Mouse (Mus musculus) heart, adult 18-20 months (tissue): Measurements from ENCODE around the gene Tmem233. TPM values are rescaled to one million over a fixed set of nuclear protein-coding genes. Genes with fewer than 3 reads are reported as not detected.

Source experiments
- DNase-seq, 2 experiments: peaks; one replicate each; pipeline ENCODE4 v3.0.0; 2021 to 2022; ENCODE audit warnings: mixed read lengths in 1 of 2
- total RNA-seq, 2 experiments: library from RNA; stranded (reverse); gene quantifications; 2 replicates each; pipeline ENCODE4 v1.2.3; 2021

Gene Tmem233
- total RNA-seq, 2 experiments from 2014 or later: not detected

DNA sequence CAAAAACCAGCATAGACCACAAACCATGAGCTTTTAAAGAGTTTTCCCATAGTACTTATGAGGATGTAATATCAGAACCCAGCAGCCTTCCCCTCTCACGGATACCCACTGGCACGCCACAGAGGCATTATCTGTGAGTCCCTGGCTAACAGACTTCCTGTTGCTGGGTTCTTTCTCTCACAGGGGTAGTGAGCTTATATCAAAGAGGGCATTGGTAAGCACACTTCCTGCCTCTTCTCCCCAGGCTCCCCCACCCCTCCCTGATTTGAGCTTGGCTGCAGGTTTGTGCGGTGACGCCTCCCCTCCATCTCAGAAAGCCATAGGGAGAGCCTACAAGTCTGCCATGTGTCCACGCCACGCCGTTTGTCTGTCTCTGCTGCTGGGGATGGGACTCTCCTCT is 54.0 kb downstream of the Tmem233 start:
- no peak for DNase-seq

GRCm38 (mm10) chr5:116026561-116026960 is 56.5 kb downstream of the Tmem233 start:
- no peak for DNase-seq

GRCm38 (mm10) chr5:116026107-116026506 is 56.9 kb downstream of the Tmem233 start:
- no peak for DNase-seq

GRCm38 (mm10) chr5:116024327-116024739 is 58.7 kb downstream of the Tmem233 start, which contains the start of gene Prkab1:
TSS of gene Prkab1 (minus strand) at chr5:116024508.
- peak; percentile 94 to 97 for DNase-seq

- no peak for DNase-seq
These were observed 59.2 kb downstream of the Tmem233 start for GRCm38 (mm10) chr5:116023821-116024284.

GRCm38 (mm10) chr5:116023251-116023661 is 59.8 kb downstream of the Tmem233 start:
- peak in 1 of 2 experiments; percentile 30 for DNase-seq

GRCm38 (mm10) chr5:116022658-116023200 is 60.3 kb downstream of the Tmem233 start:
- DNase-seq: no peak

GRCm38 (mm10) chr5:116022131-116022530 is 60.9 kb downstream of the Tmem233 start:
- DNase-seq: no peak

DNA sequence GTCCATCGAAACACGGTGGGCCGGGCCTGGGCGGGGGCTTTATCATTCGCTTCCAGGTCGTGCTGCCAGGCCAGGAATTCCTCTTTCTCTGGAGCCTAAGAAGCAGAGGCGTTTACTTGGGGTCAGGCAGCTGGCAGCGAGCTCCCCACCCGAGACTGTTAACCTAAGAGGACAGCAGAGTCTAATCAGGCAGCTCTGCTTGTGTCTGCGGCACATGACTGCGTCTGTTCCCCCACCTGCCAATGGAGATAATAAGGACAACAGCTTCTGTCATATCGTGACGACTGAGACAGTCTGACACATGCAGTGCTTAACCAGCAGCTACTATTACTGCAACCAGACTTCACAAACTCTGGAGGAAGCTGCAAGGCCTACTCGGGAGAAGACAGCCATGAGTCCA is 61.5 kb downstream of the Tmem233 start:
- DNase-seq: peak; percentile 47 to 58

- peak; percentile 76 to 88 for DNase-seq
These were observed 63.7 kb downstream of the Tmem233 start for GRCm38 (mm10) chr5:116019371-116019770.

DNA sequence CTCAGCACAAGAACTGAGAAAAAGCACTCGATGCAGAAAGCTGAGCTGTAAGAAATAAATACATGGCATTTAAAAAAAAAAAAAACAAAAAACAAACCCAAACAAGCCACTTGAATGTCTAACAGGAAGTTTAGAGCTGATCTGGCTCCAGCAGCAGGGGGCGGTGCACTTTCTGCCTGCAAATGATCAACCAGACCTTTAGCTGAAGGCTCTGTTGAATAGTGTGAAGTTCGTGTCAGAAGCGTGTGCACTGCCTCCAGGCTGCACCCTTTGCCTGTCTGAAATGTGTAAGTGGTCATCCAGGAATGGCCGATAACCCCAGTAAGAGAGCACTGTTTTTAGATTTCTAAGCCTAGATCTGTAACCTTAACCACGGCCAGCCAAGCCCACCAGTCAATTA is 64.3 kb downstream of the Tmem233 start:
- DNase-seq: no peak

- DNase-seq: no peak
These were observed 64.8 kb downstream of the Tmem233 start for GRCm38 (mm10) chr5:116018196-116018595.

DNA sequence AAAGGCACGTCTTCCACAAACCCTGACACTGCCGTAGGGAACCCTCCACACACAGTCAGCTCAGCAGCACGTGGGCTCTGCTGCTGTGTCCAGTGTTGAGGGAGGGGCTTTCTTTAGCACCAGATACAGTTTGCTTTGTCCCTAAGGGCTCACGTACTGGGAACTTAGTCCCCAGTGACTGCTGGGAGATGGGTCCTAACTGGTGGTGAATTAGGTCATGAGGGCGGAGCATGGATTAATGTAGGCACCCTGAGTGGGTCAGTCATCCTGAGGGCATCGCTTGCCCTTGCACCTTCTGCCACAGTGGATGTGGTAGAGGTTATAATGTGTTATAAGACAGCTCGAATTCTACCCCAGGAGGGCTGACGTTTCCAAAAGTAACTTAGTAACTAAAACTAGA is 65.7 kb downstream of the Tmem233 start:
- DNase-seq: no peak

GRCm38 (mm10) chr5:116016542-116016941 is 66.5 kb downstream of the Tmem233 start:
- DNase-seq: no peak

GRCm38 (mm10) chr5:116014237-116014636 is 68.8 kb downstream of the Tmem233 start:
- DNase-seq: no peak

DNA sequence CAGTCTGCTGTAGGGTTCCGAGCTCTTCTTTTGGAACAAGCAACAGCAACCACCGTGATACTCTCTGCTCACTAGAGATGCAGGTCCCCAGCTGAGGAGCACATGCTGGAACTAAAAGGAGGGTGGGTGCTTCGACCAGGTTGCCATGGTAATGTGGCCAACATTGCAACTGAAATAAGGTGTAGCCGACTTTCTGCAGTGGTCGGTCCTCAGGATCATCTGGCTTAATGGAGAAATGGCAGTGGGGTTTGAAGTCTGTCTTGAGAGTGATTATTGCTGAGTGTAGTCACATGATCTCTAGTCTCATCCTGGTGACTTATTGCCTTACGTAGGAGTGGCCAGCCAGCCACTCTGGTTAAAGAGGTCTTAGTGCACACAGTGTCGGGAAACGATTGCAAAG is 69.2 kb downstream of the Tmem233 start:
- DNase-seq: no peak

DNA sequence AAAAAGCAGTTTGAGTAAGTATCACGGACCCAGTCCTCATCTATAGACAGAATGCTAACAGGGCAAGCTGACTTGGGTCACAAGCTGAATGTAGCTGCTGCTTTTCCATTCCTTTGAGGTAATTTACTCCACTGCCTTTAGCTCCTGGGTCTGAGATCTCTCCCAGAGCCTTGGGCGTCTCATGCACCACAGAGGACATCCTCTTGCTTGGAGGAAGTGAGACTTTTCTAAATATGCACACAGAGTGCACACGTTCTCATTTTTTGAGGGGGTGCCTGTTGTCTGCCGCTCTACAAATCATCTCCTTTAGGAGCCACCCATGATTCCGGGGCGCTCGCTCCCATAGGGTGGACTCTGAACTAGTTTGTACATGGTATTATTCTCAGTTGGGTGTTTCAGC is 70.5 kb downstream of the Tmem233 start:
- no peak for DNase-seq

DNA sequence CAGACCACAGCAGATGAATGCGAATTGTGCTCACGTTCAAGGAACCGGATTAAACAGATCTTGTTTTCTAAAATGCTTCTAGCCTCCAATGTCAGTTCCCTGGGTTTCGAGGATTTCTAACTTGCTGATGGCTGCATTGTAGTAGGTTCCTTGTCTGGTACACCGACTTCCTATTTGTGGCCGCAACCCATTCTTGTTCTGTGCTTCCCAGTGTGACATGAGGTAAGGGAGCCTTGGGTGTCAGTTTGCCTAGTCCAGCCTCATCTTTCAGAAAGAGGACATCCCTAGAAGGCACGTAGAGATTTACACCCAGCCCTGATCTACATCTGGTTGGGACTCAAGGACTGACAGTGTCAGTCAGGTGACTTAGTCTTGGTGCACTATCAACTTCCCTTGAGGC is 71.3 kb downstream of the Tmem233 start:
- peak in 1 of 2 experiments; percentile 34 for DNase-seq

DNA sequence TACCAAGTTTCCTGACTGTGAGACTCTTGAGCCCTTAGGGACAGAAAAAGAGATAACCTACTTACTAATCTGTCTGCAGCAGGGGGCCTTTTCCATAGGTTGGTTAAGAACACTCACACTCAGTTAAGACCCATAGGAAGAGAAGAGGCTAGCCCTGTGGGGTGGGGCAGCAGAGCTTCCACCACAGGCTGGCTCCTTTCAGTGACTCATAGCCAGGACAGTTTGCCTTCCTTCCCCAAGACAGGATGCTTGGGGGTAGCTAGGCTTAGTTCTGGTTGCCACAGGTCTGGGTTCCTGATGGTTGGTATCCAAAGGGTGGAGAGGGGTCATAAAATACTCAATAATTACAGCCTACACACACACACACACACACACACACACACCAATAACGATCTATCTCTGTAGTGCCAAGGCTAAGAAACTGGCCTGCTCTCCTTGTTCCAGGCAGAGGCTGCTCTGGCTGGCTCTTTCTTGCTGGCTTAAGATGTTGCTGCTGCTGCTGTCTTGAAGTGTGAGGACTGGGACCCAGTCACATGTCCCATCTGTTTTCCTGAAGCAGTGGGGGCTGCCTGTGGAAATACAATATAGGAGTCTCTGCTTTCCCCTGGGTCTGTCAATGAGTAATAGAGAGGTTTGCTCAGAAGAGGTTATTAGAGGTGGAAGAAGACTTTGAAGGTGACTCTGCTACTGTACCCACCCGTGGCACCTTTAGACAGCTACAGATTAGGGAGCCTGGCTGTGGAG is 73.0 kb downstream of the Tmem233 start:
- no peak for DNase-seq

GRCm38 (mm10) chr5:116009091-116009851 is 73.8 kb downstream of the Tmem233 start:
- no peak for DNase-seq

GRCm38 (mm10) chr5:116007723-116008122 is 75.3 kb downstream of the Tmem233 start:
- no peak for DNase-seq

GRCm38 (mm10) chr5:116006324-116007099 is 76.5 kb downstream of the Tmem233 start:
- peak; percentile 46 to 55 for DNase-seq
